Mouse (Mus musculus): ENCODE results near the gene Phldb1.

DNA sequence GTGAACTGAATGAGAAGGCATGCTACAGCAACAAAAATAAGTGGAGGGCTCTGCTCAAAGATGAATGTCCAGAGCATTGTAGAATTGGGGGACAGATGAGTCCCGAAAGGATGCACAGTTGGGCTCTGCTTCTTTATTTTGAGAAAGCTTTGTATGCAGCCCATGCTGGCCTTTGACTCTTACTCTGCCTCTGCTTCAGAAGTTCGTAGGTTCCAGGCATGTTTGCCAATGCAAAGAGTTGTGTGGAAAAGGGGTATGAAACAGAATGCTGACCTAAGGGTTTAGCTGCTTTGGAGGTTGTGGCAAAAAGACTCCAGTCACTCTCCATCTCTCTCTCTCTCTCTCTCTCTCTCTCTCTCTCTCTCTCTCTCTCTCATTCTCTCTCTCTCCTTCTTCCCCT lies 93.4 kb downstream of the Phldb1 start:
- TF ChIP-seq POLR2A (IDR thresholded peaks at IDR 0.05; ENCODE audit: insufficient read depth, low read depth, low read length) (no peak), CTCF (IDR thresholded peaks at IDR 0.05; ENCODE audit: insufficient read depth, low read depth, low read length) (no peak)
